Mouse (Mus musculus) kidney, adult 2 months (tissue): ENCODE measurements around the gene Slf2.

Experiments
- CTCF ChIP-seq: fragments of 200-500 bp; conservative IDR thresholded peaks from 2 replicates; pipeline ENCODE4 v1.5.1; 2011; ENCODE audit warnings: low read depth, mild to moderate bottlenecking, control low read depth, low read length, moderate library complexity, mixed read lengths; ENCODE audit not compliant: insufficient read depth, insufficient read length
- POLR2A ChIP-seq: fragments of 200-500 bp; IDR thresholded peaks from one replicate; pipeline ENCODE4 v1.6.1; 2011; ENCODE audit warnings: low read depth, low read length, control low read depth

GRCm38 (mm10) chr19:44980787-44981186 lies 49.8 kb downstream of the Slf2 start:
- no peak for TF ChIP-seq POLR2A
- TF ChIP-seq CTCF = no peak
